Comparison of ENCODE assay signal across 8 mouse cellular contexts in genomic region chr12:69751864-69752341, GRCm38 (mm10). TPM values are rescaled to one million over a fixed set of nuclear protein-coding genes. Genes with fewer than 3 reads are reported as not detected.
A peak's percentile ranks its signal among the peaks of the same experiment; 100 is the strongest.
DNase-seq lines count a peak whose midpoint lies in the region; ATAC-seq and TF ChIP-seq lines count a peak whose summit lies in the region.

No protein-coding gene starts in this region.

- H3K4me2 ChIP-seq in neural tube, embryonic 11.5 days (ENCODE audit: low read depth), result no peak overlapping the region

- no peaks in the 10 kb centered on the region for H3K27me3 ChIP-seq in kidney, adult 2 months (replicated peaks; ENCODE audit: control insufficient read depth, insufficient read depth, low read length)
- no peaks in the 10 kb centered on the region for H3K27me3 ChIP-seq in neural tube, embryonic 11.5 days (ENCODE audit: control insufficient read depth, insufficient read depth, low read length)

- no peaks in the 10 kb centered on the region for H3K9me3 ChIP-seq in neural tube, embryonic 11.5 days (ENCODE audit: control insufficient read depth, low read length)

- H3K36me3 ChIP-seq in kidney, adult 2 months (ENCODE audit: control insufficient read depth, insufficient read depth, low read length), result peaks cover 3% of the 10 kb centered on the region; the same call in 1 of the 2 replicates
- no peaks in the 10 kb centered on the region for H3K36me3 ChIP-seq in neural tube, embryonic 11.5 days (ENCODE audit: control insufficient read depth, insufficient read depth, low read length)

- no peak overlapping the region for H3K4me3 ChIP-seq in kidney, adult 2 months (ENCODE audit: insufficient read depth, low read depth, low read length)
- H3K4me3 ChIP-seq in neural tube, embryonic 11.5 days (ENCODE audit: low read depth, low read length), result no peak overlapping the region

- 0 out of 2 replicates have a peak, but pooled peaks have one; percentile 9 for TF ChIP-seq CTCF in kidney, adult 2 months (conservative IDR thresholded peaks at IDR 0.05; ENCODE audit: insufficient read depth, insufficient read length, low read depth, low read length)

- 0 out of 2 replicates have a peak overlapping the region, but pooled peaks have one; percentile 5 for H3K9ac ChIP-seq in neural tube, embryonic 11.5 days (ENCODE audit: low read length)

- H3K27ac ChIP-seq in kidney, adult 2 months (ENCODE audit: insufficient read depth, low read depth, low read length), result no peak overlapping the region
- peak overlapping the region; percentile 0; the same call in 1 of the 2 replicates for H3K27ac ChIP-seq in neural tube, embryonic 11.5 days (ENCODE audit: low read depth, low read length)

- DNase-seq in gastrocnemius, postnatal 14 days, result peak; percentile 25
- DNase-seq in gastrocnemius, postnatal 36 days, result no peak
- peak; percentile 27 for DNase-seq in gastrocnemius, postnatal 25 days
- DNase-seq in kidney, adult 2 months, result peak; percentile 67
- peak; percentile 42 for DNase-seq in neural tube, embryonic 11.5 days (ENCODE audit: low spot score)
- DNase-seq in spleen, postnatal 4 days (ENCODE audit: low spot score in 2 of 2), result no peak
- no peak for DNase-seq in cerebellum, adult 11-12 months
- DNase-seq in frontal cortex, adult 2 months (ENCODE audit: extremely low spot score in 1 of 2, low spot score in 1 of 2), result no peak

- intact Hi-C loops in gastrocnemius, postnatal 14 days (cut with DNase I; ENCODE audit: low total_unique reads), result no loop called here
- intact Hi-C loops in gastrocnemius, postnatal 36 days (cut with DNase I), result loop anchor here (10.0 kb wide), 1 partner anchor 383 kb away; no protein-coding TSS in a partner anchor

- WGBS in kidney, adult 2 months, result 30% methylated on average over 10 of the region's 10 CpGs
- WGBS in neural tube, embryonic 11.5 days, result 38% methylated on average over 10 of the region's 10 CpGs

- TF ChIP-seq POLR2A in kidney, adult 2 months (IDR thresholded peaks at IDR 0.05; ENCODE audit: low read depth, low read length), result no peak

- no peak for ATAC-seq in neural tube, embryonic 11.5 days (ENCODE audit: insufficient read depth, low FRiP score, low TSS enrichment)

- H3K4me1 ChIP-seq in kidney, adult 2 months (ENCODE audit: control insufficient read depth, insufficient read depth, low read length), result no peaks in the 10 kb centered on the region
- H3K4me1 ChIP-seq in neural tube, embryonic 11.5 days (ENCODE audit: control insufficient read depth, insufficient read depth, low read length), result no peaks in the 10 kb centered on the region

RNA-seq across cellular contexts. Expression of gene Atp5s, which starts 27.2 kb away (rescaled TPM):
- total RNA-seq in gastrocnemius, postnatal 14 days (2021), result 10 to 100 TPM in 1 of 2 experiments, 1 to 10 TPM in 1; 7.3 to 10.5 TPM
- 10 to 100 TPM; 16.4 to 19.6 TPM for total RNA-seq in gastrocnemius, postnatal 36 days (2021)
- total RNA-seq in gastrocnemius, postnatal 25 days (2021), result 10 to 100 TPM; 11.9 to 12.3 TPM
- 18.6 and 20.2 TPM in 2 replicates for polyA plus RNA-seq in kidney, adult 2 months (2012; rRNA removed)
- 21.1 and 24.0 TPM in 2 replicates for polyA plus RNA-seq in neural tube, embryonic 11.5 days (2014; fragmentation: Nextera tagmentation; extraction: Ambion mirVana)
- 33.7 and 34.9 TPM in 2 replicates for polyA plus RNA-seq in frontal cortex, adult 2 months (2012; rRNA removed)

RNA-seq across cellular contexts. Expression of gene L2hgdh, which starts 27.2 kb away (rescaled TPM):
- total RNA-seq in gastrocnemius, postnatal 14 days (2021), result 10 to 100 TPM; 24.6 to 28.1 TPM
- total RNA-seq in gastrocnemius, postnatal 36 days (2021), result 10 to 100 TPM; 36.2 to 37.7 TPM
- total RNA-seq in gastrocnemius, postnatal 25 days (2021), result 10 to 100 TPM; 31.2 to 32.7 TPM
- 27.2 and 35.5 TPM in 2 replicates for polyA plus RNA-seq in kidney, adult 2 months (2012; rRNA removed)
- 13.0 and 15.3 TPM in 2 replicates for polyA plus RNA-seq in neural tube, embryonic 11.5 days (2014; fragmentation: Nextera tagmentation; extraction: Ambion mirVana)
- 11.4 and 13.6 TPM in 2 replicates for polyA plus RNA-seq in frontal cortex, adult 2 months (2012; rRNA removed)

RNA-seq across cellular contexts. Expression of gene Cdkl1, which starts 39.2 kb away (rescaled TPM):
- under 1 TPM; 0.72 to 0.84 TPM for total RNA-seq in gastrocnemius, postnatal 14 days (2021)
- total RNA-seq in gastrocnemius, postnatal 36 days (2021), result under 1 TPM; 0.54 to 0.94 TPM
- total RNA-seq in gastrocnemius, postnatal 25 days (2021), result under 1 TPM; 0.54 to 0.56 TPM
- polyA plus RNA-seq in kidney, adult 2 months (2012; rRNA removed), result 95.1 and 99.0 TPM in 2 replicates
- polyA plus RNA-seq in neural tube, embryonic 11.5 days (2014; fragmentation: Nextera tagmentation; extraction: Ambion mirVana), result 0.52 and 0.53 TPM in 2 replicates
- 9.6 and 11.4 TPM in 2 replicates for polyA plus RNA-seq in frontal cortex, adult 2 months (2012; rRNA removed)

Comparison
In these comparisons a context has a peak if more than half of its experiments do, and no peak if none do; other contexts are left out.
1. DNase-seq: peak in gastrocnemius, postnatal 14 days (single experiment), gastrocnemius, postnatal 25 days (single experiment), kidney, adult 2 months (single experiment) and neural tube, embryonic 11.5 days (single experiment); none in gastrocnemius, postnatal 36 days (0 of 2), spleen, postnatal 4 days (0 of 2), cerebellum, adult 11-12 months (single experiment) and frontal cortex, adult 2 months (0 of 2).